Mouse (Mus musculus) heart, adult 2 months (tissue): ENCODE data around the gene Btbd11. TPM values are rescaled to one million over a fixed set of nuclear protein-coding genes. Genes with fewer than 3 reads are reported as not detected.

ENCODE experiments used
- DNase-seq, 2 experiments: peaks; one replicate each; pipeline ENCODE4 v3.0.0; 2021
- H3K27ac ChIP-seq: fragments of 200-600 bp; 2 replicates; pipeline ENCODE4 v1.8.1; 2022
- H3K27me3 ChIP-seq: fragments of 200-500 bp; 2 replicates; pipeline ENCODE4 v1.6.1; 2012; ENCODE audit warnings: mild to moderate bottlenecking, low read length, inconsistent platforms, mixed read lengths; ENCODE audit not compliant: control insufficient read depth, insufficient read depth
- H3K36me3 ChIP-seq: fragments of 200-500 bp; 2 replicates; pipeline ENCODE4 v1.6.1; 2012; ENCODE audit warnings: low read length, inconsistent platforms; ENCODE audit not compliant: control insufficient read depth, insufficient read depth
- H3K4me1 ChIP-seq: fragments of 200-500 bp; 2 replicates; pipeline ENCODE4 v1.6.1; 2011; ENCODE audit warnings: low read length; ENCODE audit not compliant: control insufficient read depth, insufficient read depth
- H3K4me3 ChIP-seq: fragments of 200-600 bp; 2 replicates; pipeline ENCODE4 v1.8.1; 2022
- H3K79me2 ChIP-seq: fragments of 200-500 bp; replicated peaks from 2 replicates; pipeline ENCODE4 v1.6.1; 2012; ENCODE audit warnings: mild to moderate bottlenecking, inconsistent platforms, low read length, moderate library complexity, mixed read lengths; ENCODE audit not compliant: control insufficient read depth, insufficient read depth
- H3K9ac ChIP-seq: fragments of 200-500 bp; 2 replicates; pipeline ENCODE4 v1.6.1; 2012; ENCODE audit warnings: low read depth, mild to moderate bottlenecking, control low read depth, inconsistent platforms, low read length, mixed read lengths
- CTCF ChIP-seq: fragments of 200-600 bp; IDR thresholded peaks from 2 replicates; pipeline ENCODE4 v1.8.1; 2022; ENCODE audit warnings: antibody characterized with exemption, mild to moderate bottlenecking, moderate library complexity
- EP300 ChIP-seq: fragments of 200-500 bp; IDR thresholded peaks from 2 replicates; pipeline ENCODE4 v1.6.1; 2011; ENCODE audit warnings: low read depth, low read length, control low read depth; ENCODE audit not compliant: insufficient read depth
- POLR2A ChIP-seq: fragments of 200-500 bp; IDR thresholded peaks from 2 replicates; pipeline ENCODE4 v1.6.1; 2011; ENCODE audit warnings: mild to moderate bottlenecking, low read depth, low read length, control low read depth; ENCODE audit not compliant: insufficient read depth
- WGBS: fragments of 180-500 bp; shearing (Covaris S2); methylation state at CpG from one replicate; pipeline ENCODE4 v1.1.7; 2018; 5-methylcytosine and 5-hydroxymethylcytosine counted together
- intact Hi-C: fragments of 180-260 bp; cut with DNase I; formaldehyde crosslinking; loops from one replicate; pipeline ENCODE4 v1.15.1; 2025
- polyA plus RNA-seq: library from polyadenylated mRNA; depleted of rRNA; stranded (reverse); fragments of >200 nt; gene quantifications from 2 replicates; pipeline ENCODE4 v1.2.3, GENCODE M21; 2012
- total RNA-seq, 2 experiments: library from RNA; stranded (reverse); gene quantifications; 2 replicates each; pipeline ENCODE4 v1.2.3; 2021

Btbd11 gene
- total and polyA plus RNA-seq, 3 experiments, result 1.4 to 2.7 (median 1.8) TPM

- DNase-seq, result no peak
- intact Hi-C loops, result no loop called here
- WGBS, result 42% methylated on average over 6 of the region's 6 CpGs
- Histone ChIP-seq H3K4me1 (no peaks in the 10 kb centered on the region), H3K27ac (no peak overlapping the region), H3K79me2 (no peaks in the 10 kb centered on the region), H3K36me3 (no peaks in the 10 kb centered on the region), H3K27me3 (no peaks in the 10 kb centered on the region), H3K4me3 (no peak overlapping the region), H3K9ac (no peak overlapping the region)
- TF ChIP-seq POLR2A, result no peak
- TF ChIP-seq CTCF, result no peak
- TF ChIP-seq EP300, result no peak
These were observed 205.4 kb downstream of the Btbd11 start for GRCm38 (mm10) chr10:85591986-85592385.

- Histone ChIP-seq H3K36me3 (no peaks in the 10 kb centered on the region), H3K27ac (no peak overlapping the region), H3K9ac (no peak overlapping the region), H3K4me1 (peaks cover 2% of the 10 kb centered on the region; the same call in 1 of the 2 replicates), H3K27me3 (no peaks in the 10 kb centered on the region; the same call in 1 of the 2 replicates), H3K79me2 (no peaks in the 10 kb centered on the region), H3K4me3 (no peak overlapping the region)
- intact Hi-C loops, result no loop called here
- 85% methylated on average over 5 of the region's 5 CpGs for WGBS
- no peak for DNase-seq
- no peak for TF ChIP-seq CTCF
- TF ChIP-seq EP300, result no peak
- no peak for TF ChIP-seq POLR2A
These were observed 209.7 kb downstream of the Btbd11 start for GRCm38 (mm10) chr10:85596301-85596700.

- peaks cover 2% of the 10 kb centered on the region; the same call in 1 of the 2 replicates for H3K4me1 ChIP-seq
- intact Hi-C loops, result no loop called here
- H3K9ac ChIP-seq, result no peak overlapping the region
- peak; percentile 26 to 44 for DNase-seq
- H3K27ac ChIP-seq, result no peak overlapping the region
- TF ChIP-seq EP300, result no peak
- no peak for TF ChIP-seq CTCF
- no peak for TF ChIP-seq POLR2A
- WGBS, result 21% methylated on average over 9 of the region's 9 CpGs
- H3K36me3 ChIP-seq, result no peaks in the 10 kb centered on the region
- H3K79me2 ChIP-seq, result no peaks in the 10 kb centered on the region
- H3K4me3 ChIP-seq, result peak overlapping the region; percentile 29; the same call in 1 of the 2 replicates
- no peaks in the 10 kb centered on the region; the same call in 1 of the 2 replicates for H3K27me3 ChIP-seq
These were observed 211.5 kb downstream of the Btbd11 start for GRCm38 (mm10) chr10:85598093-85598599.

GRCm38 (mm10) chr10:85598603-85599542 is 212.3 kb downstream of the Btbd11 start:
- no peaks in the 10 kb centered on the region; the same call in 1 of the 2 replicates for H3K27me3 ChIP-seq
- no peak overlapping the region for H3K27ac ChIP-seq
- H3K4me3 ChIP-seq, result peak overlapping the region; percentile 29; the same call in 1 of the 2 replicates
- DNase-seq, result peak in 1 of 2 experiments; percentile 23
- peak overlapping the region; percentile 32 for H3K9ac ChIP-seq
- TF ChIP-seq CTCF (no peak), EP300 (no peak), POLR2A (no peak)
- H3K79me2 ChIP-seq, result no peaks in the 10 kb centered on the region
- 4% methylated on average over 41 of the region's 41 CpGs for WGBS
- intact Hi-C loops, result no loop called here
- H3K36me3 ChIP-seq, result no peaks in the 10 kb centered on the region
- peaks cover 2% of the 10 kb centered on the region; the same call in 1 of the 2 replicates for H3K4me1 ChIP-seq

- no peak for DNase-seq
- H3K79me2 ChIP-seq, result no peaks in the 10 kb centered on the region
- no peaks in the 10 kb centered on the region for H3K36me3 ChIP-seq
- WGBS, result 76% methylated on average over 11 of the region's 11 CpGs
- H3K4me1 ChIP-seq, result peaks cover 2% of the 10 kb centered on the region; the same call in 1 of the 2 replicates
- no peak overlapping the region for H3K4me3 ChIP-seq
- no peaks in the 10 kb centered on the region; the same call in 1 of the 2 replicates for H3K27me3 ChIP-seq
- intact Hi-C loops, result no loop called here
- no peak for TF ChIP-seq EP300
- no peak for TF ChIP-seq CTCF
- no peak for TF ChIP-seq POLR2A
- H3K9ac ChIP-seq, result no peak overlapping the region
- H3K27ac ChIP-seq, result no peak overlapping the region
These were observed 215.9 kb downstream of the Btbd11 start for GRCm38 (mm10) chr10:85602546-85602945.

GRCm38 (mm10) chr10:85604556-85604955 is 217.9 kb downstream of the Btbd11 start:
- TF ChIP-seq CTCF, result peak; percentile 27
- TF ChIP-seq EP300, result no peak
- no peak for TF ChIP-seq POLR2A
- WGBS, result 52% methylated on average over 9 of the region's 9 CpGs
- Histone ChIP-seq H3K27ac (no peak overlapping the region), H3K9ac (no peak overlapping the region), H3K4me3 (no peak overlapping the region), H3K4me1 (no peaks in the 10 kb centered on the region), H3K36me3 (no peaks in the 10 kb centered on the region), H3K79me2 (no peaks in the 10 kb centered on the region), H3K27me3 (no peaks in the 10 kb centered on the region)
- peak; percentile 26 to 66 for DNase-seq
- intact Hi-C loops, result no loop called here
